Mouse (Mus musculus): Measurements from ENCODE around the gene Dtx4. TPM values are rescaled to one million over a fixed set of nuclear protein-coding genes. Genes with fewer than 3 reads are reported as not detected.
A peak's percentile ranks its signal among the peaks of the same experiment; 100 is the strongest.

Gene Dtx4
- total RNA-seq, 2 experiments from 2014 or later, result 3.9 to 4.2 TPM

DNA sequence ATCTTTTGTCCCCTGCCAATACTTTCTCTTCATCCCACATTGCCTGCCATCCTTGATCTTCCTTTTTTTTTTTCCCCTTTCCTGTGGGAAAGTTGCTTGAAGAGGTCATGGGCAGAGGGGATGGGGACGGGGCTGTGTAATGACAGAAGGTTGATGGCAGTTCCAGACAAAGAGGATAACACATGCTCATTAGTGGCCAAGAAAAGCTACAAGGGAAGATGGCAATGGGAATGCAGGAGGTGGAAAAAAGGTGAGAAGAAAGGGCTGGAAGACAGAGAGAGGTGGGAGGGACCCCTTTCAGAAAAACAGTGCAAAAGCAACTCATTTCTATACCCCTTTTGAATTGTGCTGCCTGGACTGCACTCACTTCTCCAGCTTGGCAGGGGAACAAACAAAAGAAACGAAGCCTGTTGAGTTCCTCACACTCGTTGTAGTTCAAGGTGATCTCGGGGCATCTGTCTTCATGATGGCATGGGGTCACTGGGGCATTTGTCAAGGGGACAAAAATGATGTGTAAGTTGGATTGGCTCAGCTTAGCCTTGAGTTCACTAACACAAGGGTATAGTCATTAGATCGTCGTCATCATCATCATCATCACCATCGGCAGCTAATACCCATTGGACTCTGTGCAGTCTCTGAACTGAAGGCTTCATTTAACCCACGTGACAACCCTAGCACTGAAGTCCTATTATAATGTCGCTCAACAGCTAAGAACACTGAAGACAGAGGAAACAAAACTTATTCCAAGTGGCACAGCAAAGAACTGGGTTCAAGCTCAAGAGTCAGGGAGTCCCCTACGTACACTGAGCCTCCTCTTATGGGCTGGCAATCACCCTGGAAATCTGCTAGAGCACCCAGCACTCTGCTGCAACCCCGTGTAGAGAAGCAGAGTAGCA is 11.3 kb downstream of the Dtx4 start:
- no peak for TF ChIP-seq CTCF (IDR thresholded peaks at IDR 0.05)
- DNase-seq, result no peak
- Histone ChIP-seq H3K4me3 (no peak overlapping the region), H3K27ac (peak overlapping the region; percentile 43; the same call in 1 of the 2 replicates)
- intact Hi-C loops (cut with DNase I), result no loop called here

DNA sequence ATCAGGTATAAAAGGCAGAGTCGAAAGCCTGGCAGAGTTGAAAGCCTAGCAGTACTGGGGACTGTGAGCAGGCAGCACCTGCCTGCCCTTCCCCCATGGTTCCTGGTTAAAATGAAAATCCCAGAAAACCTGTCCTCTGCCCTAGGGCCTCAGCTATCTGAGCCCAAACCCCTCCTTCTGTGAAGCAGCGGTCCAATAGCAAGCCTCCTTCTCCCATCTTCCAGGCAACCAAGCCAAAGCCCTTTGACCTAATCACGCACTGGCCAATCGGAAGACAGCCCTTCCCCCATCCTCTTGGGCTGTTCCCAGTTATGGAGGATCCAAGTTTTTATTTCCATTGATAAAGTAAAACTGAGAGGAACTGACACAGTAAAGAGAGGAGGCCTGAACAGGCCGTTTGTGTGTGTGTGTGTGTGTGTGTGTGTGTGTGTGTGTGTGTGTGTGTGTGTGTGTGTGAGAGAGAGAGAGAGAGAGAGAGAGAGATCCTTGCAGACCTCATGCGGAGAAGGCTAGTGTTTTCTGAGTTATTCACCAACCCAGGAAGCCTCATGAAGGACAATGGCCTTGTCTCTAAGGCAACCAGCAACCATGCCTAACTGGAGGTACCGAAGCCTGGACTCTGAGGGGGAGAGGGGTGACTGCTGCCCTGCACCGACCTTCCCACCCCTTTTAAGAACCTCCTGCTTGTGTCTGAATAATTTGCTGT is 12.1 kb downstream of the Dtx4 start:
- intact Hi-C loops (cut with DNase I), result no loop called here
- H3K27ac ChIP-seq, result peak overlapping the region; percentile 69

DNA sequence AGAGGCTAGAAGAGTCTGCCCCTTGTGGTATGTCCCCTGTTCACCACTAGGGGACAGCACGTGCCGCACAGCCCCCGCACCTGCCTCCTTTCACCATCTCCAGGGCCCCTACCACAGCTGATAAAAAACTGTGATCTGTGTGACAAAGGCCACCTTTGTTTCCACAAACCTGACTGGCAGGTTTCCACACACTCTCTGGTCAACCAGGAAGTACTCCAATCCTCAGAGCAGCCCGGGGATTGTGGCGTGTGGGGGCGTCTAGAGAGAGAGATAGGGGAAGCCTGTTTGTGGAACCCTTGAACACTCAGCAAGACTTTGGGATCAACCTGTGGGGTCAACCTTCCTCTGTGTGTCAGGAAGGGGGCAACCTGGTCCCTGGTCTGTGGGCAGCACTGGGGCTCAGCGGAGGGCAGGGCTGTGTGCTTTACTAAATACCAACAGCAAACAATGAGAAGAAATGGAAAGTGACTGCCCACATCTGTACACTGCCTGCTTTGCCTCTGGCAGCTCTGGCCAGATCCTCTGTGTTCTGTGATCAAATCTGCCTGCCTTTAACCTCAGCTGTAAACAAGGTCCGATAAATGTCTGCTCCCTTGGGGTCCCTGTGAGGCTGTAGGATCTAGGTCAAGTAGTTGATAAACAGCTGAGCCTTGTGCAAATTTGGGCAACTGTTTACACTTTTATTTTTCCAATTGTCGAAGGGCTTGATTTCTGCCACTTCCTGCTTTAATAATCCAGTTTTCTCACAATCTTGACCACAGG is 12.9 kb downstream of the Dtx4 start:
- no peak overlapping the region for H3K4me3 ChIP-seq
- peak overlapping the region; percentile 69 for H3K27ac ChIP-seq
- intact Hi-C loops (cut with DNase I), result no loop called here
- no peak for DNase-seq
- TF ChIP-seq CTCF (IDR thresholded peaks at IDR 0.05), result peak; percentile 58

More for the DNA sequence above, 12.1 kb downstream of the Dtx4 start:
- no peak for TF ChIP-seq CTCF (IDR thresholded peaks at IDR 0.05)
- no peak for DNase-seq
- H3K4me3 ChIP-seq, result no peak overlapping the region

DNA sequence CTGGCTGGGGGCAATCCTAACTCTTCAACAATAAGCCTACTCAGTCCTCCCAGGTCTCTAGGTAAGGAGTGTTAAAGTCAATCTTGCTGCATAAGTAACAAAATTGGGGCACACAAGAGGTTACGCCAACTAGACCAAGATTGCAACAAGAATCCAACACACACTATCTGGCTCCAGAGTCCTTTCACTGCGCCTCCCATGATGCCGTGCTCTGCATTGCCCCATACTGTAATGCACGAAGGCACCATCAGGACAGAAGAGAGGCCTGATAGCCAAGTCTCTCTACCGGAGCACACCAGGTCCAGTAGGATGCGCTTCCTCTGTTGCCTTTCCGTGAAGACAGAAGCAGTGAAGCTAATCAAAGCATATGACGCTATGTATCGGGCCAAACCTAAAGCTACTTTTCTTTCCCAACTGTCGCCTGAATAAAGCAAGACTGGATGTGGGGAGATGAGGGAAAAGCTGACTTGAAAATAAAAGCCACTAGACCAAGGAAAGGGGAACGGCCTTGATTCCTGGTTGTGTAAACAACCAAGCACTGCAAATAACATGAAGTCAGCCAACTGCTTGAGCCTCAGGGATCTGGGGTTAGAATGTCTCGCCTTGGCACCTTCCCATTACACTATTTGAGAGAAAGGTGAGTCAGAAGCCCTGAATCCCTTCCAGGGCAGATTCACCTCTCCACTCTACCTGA is 13.6 kb downstream of the Dtx4 start:
- intact Hi-C loops (cut with DNase I), result no loop called here
- TF ChIP-seq CTCF (IDR thresholded peaks at IDR 0.05), result no peak
- DNase-seq, result no peak
- Histone ChIP-seq H3K27ac (peak overlapping the region; percentile 69), H3K4me3 (no peak overlapping the region)

DNA sequence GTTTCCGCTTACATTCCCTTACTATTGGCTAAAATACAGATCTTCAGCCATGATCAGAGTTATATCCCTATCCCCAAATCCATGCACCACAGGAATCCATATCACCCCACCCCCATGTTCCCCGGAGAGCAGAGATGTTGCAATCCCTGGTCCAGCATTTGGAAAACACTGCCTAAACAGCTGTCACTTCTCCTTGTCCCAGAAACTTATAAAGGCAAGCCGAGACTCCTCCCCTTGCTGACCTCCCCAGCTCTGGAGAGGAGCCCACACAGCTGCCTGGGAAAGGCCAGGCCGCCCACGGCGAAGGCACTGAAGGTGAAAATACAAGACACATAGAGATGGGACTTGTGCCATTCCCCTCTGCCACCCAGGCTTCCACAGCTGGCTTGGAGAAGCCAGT is 14.4 kb downstream of the Dtx4 start:
- Histone ChIP-seq H3K27ac (peak overlapping the region; percentile 77), H3K4me3 (peak overlapping the region; percentile 24; the same call in 1 of the 2 replicates)
- peak; percentile 91 for DNase-seq
- intact Hi-C loops (cut with DNase I), result no loop called here
- no peak for TF ChIP-seq CTCF (IDR thresholded peaks at IDR 0.05)

DNA sequence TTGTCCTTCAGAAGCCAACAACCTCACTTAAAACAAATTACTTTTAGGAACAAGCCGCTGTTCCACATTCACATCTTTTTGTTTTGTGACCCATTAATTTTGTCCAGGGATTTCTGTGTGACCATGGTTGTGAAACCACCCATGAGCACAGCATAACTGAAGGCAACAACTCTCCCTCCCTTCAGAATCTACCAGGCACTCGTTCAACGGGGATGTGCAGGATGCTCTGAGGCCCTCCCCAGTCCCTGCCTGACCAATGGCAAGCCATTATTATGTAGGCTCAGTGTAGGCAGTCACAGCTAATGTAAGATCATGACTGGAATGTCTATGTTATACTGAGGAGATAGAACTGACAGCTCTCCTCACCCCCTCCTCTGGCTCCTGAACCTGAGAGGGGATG is 15.6 kb downstream of the Dtx4 start:
- intact Hi-C loops (cut with DNase I), result no loop called here
- no peak for DNase-seq
- TF ChIP-seq CTCF (IDR thresholded peaks at IDR 0.05), result no peak
- H3K27ac ChIP-seq, result peak overlapping the region; percentile 77
- H3K4me3 ChIP-seq, result no peak overlapping the region

DNA sequence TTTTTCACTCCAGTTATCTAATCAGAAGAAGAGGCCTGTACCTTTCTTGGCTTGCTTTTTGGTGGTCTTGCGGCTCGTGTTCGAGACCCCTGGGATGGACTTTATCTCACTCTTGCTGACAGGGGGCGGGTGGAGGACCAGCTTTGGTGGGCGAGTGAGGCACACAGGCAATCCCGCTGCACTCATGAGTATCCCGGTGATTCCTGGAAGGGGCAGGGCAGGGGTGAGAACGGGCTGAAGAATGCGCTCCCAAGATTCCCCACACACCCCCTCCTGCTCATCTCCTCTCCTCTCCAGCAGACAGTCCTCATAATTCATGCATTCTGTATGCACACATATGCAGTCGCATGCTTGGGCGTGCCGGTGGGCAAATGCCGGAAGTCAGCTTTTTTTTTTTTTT is 16.0 kb downstream of the Dtx4 start:
- TF ChIP-seq CTCF (IDR thresholded peaks at IDR 0.05), result no peak
- intact Hi-C loops (cut with DNase I), result no loop called here
- Histone ChIP-seq H3K4me3 (no peak overlapping the region), H3K27ac (peak overlapping the region; percentile 77)
- no peak for DNase-seq

DNA sequence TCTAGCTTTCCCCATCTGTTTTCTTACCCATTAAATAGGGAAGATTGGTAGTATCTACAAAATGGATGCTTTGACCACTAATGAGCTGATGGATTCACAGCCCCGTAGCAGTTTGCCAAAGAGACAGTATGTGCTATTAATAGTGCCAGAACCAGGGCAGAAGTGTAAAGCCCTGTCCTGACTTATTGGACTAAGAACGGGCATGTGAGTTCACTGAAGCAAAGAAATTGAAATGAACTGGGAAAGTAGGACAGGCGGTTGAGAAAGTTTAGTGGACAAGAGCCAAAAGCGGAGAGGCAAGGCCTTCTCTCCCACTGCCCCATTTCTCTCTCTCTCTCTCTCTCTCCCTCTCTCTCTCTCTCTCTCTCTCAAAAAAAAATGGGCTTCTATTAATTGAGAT is 17.0 kb downstream of the Dtx4 start:
- H3K4me3 ChIP-seq, result no peak overlapping the region
- DNase-seq, result no peak
- TF ChIP-seq CTCF (IDR thresholded peaks at IDR 0.05), result no peak
- intact Hi-C loops (cut with DNase I), result no loop called here
- H3K27ac ChIP-seq, result peak overlapping the region; percentile 77

DNA sequence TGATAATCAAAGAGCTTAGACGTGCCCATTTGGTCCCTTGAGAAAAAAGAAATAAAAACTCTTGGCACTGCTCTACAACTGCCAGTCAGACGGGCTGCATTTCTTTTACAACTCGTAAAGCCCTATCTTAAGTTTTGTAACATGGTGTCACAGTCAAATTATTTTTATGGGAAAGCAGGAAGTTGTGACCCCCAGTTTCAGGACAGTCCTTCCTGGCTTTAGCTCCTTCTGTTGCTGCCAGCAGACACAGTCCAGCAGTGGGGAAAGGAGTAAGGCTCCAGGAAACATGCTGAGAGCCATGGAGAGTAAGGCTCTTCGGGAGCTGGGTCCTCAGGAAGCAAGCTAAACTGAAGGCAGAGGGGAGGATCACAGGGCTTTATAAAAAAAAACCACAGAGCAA is 17.5 kb downstream of the Dtx4 start:
- peak; percentile 48 for DNase-seq
- TF ChIP-seq CTCF (IDR thresholded peaks at IDR 0.05), result no peak
- H3K27ac ChIP-seq, result peak overlapping the region; percentile 77
- no peak overlapping the region for H3K4me3 ChIP-seq
- intact Hi-C loops (cut with DNase I), result no loop called here

DNA sequence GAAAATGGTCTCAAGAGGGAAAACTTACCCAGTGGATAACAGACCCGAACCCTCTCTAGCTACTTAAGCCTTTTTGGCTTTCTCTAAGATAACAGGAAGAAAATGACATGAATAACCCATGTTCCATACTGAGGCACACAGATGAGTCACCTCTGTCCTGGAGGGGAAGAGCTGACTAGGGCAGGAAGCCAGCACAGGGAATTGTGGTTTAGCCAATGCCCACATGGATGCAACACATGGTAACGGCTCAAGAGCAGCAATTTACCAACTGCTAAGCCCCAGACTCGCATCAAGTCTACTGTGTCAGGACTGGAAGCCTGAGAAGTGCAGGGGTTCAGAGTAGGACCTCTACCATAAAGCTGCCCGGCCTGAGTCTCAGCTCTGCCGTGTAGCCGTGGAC is 22.9 kb downstream of the Dtx4 start:
- Histone ChIP-seq H3K4me3 (no peak overlapping the region), H3K27ac (no peak overlapping the region)
- no peak for DNase-seq
- intact Hi-C loops (cut with DNase I), result no loop called here
- no peak for TF ChIP-seq CTCF (IDR thresholded peaks at IDR 0.05)

DNA sequence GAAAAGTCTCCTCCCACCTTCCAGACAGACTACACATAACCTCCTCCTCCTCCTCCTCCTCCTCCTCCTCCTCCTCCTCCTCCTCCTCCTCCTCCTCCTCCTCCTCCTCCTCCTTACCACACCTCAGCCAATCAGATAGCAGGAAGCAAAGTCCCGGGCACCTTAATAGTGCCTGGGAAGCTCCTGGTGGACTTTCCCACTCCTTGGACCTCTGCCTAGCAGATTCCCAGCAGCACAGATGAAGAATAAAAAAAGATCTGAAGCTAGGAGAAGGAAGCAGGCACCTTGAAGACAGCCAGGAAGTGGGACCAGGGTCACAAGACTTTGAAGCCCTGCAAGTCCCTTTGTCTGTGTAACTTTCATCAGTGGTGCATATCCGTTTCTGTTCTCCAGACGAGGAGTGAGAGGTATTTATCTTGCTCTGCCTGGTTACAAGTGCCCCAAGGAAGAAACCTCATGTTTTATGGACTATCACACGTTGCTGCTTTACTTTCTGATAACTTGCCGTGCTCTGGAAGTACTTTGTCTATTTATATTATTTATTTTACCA is 24.5 kb downstream of the Dtx4 start:
- intact Hi-C loops (cut with DNase I), result no loop called here
- TF ChIP-seq CTCF (IDR thresholded peaks at IDR 0.05), result no peak
- H3K4me3 ChIP-seq, result no peak overlapping the region
- no peak for DNase-seq
- peak overlapping the region; percentile 16; the same call in 1 of the 2 replicates for H3K27ac ChIP-seq
